Mouse (Mus musculus) myocyte (in vitro differentiated cells): ENCODE results near the gene Dlx2.

Experiments
- CEBPB ChIP-seq: IDR thresholded peaks from 2 replicates; pipeline ENCODE4 v1.6.1; 2011; ENCODE audit warnings: mild to moderate bottlenecking, moderate library complexity; ENCODE audit not compliant: poor library complexity, insufficient read depth, severe bottlenecking
- E2F4 ChIP-seq: IDR thresholded peaks from one replicate; pipeline ENCODE4 v1.6.1; 2011; ENCODE audit warnings: mild to moderate bottlenecking, control low read depth, moderate library complexity; ENCODE audit not compliant: insufficient read depth
- MAX ChIP-seq: IDR thresholded peaks from one replicate; pipeline ENCODE4 v1.6.1; 2011; ENCODE audit warnings: low read depth, mild to moderate bottlenecking, control low read depth
- MYOG ChIP-seq, 3 experiments: IDR thresholded peaks; one replicate each; pipeline ENCODE4 v1.6.1; 2011; ENCODE audit warnings: control low read depth in 2 of 3, low read depth in 2 of 3, mild to moderate bottlenecking in 2 of 3; ENCODE audit not compliant: insufficient read length in 2 of 3, control insufficient read depth in 1 of 3, insufficient read depth in 1 of 3
- POLR2A ChIP-seq: IDR thresholded peaks from one replicate; pipeline ENCODE4 v1.6.1; 2011; ENCODE audit warnings: low read depth, mild to moderate bottlenecking, control low read depth, moderate library complexity; ENCODE audit not compliant: insufficient read length
- POLR2AphosphoS2 ChIP-seq: IDR thresholded peaks from one replicate; pipeline ENCODE4 v1.6.1; 2011; ENCODE audit warnings: low read depth, control low read depth; ENCODE audit not compliant: insufficient read length
- REST ChIP-seq: IDR thresholded peaks from one replicate; pipeline ENCODE4 v1.6.1; 2011; ENCODE audit warnings: mild to moderate bottlenecking, control low read depth, moderate library complexity; ENCODE audit not compliant: insufficient read depth, insufficient read length
- SRF ChIP-seq: IDR thresholded peaks from one replicate; pipeline ENCODE4 v1.6.1; 2011; ENCODE audit warnings: low read depth; ENCODE audit not compliant: control insufficient read depth, insufficient read length
- TCF12 ChIP-seq: IDR thresholded peaks from one replicate; pipeline ENCODE4 v1.6.1; 2011; ENCODE audit warnings: mild to moderate bottlenecking, control low read depth; ENCODE audit not compliant: poor library complexity, insufficient read depth, severe bottlenecking
- USF1 ChIP-seq: IDR thresholded peaks from one replicate; pipeline ENCODE4 v1.6.1; 2011; ENCODE audit warnings: low read depth, mild to moderate bottlenecking, control low read depth, moderate library complexity

DNA sequence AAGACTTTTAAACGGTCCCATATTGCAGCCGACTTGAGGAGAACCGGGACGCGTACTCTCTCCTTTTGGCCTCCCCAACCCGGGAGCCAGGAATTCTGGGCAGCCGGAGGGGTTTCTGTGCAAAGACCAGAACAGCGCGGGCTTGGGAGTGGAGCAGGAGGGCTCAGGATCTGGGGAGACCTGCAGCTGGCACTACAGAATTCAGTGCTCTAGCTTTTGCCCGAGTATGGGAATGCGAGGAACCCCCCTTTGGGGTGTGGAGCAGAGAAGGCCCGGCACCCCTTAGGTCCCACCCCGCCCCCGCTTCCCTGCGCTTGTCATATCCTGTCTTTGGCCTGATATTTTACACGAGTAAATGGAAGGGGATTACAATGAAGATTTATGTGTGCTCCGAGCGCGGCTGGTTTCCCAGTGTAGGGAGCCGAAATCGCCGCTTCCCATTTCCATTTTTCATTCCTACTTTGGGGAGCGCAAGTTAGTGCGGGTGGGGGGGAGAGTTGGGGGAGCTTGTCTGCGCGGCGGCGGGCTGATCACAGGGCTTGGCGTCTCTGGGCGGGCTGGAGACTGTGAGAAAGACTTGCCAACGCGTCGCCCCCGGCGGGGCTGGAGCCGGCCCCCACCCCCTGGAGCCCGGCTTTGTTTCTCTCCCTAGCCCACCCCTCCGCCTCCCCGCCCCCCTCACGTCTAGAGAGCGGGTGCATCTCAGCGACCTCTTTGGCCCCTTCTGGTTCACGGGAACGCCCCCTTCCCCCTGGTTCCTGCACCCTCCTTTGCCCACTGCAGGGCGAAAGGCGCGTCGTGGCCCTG, 5.7 kb downstream of the Dlx2 start:
- TF ChIP-seq POLR2A = no peak
- TF ChIP-seq USF1 = no peak
- TF ChIP-seq MAX = no peak
- no peak for TF ChIP-seq E2F4
- no peak for TF ChIP-seq CEBPB
- TF ChIP-seq TCF12 = no peak
- no peak for TF ChIP-seq POLR2AphosphoS2
- TF ChIP-seq SRF = no peak
- TF ChIP-seq MYOG (IDR thresholded peaks at IDR 0.05; ENCODE audit: control insufficient read depth in 1 of 3, insufficient read depth in 1 of 3, insufficient read length in 2 of 3, low read depth in 2 of 3) = no peak
- no peak for TF ChIP-seq REST
